Mouse (Mus musculus): ENCODE data around the gene Csad.

- no peak for TF ChIP-seq CTCF (IDR thresholded peaks at IDR 0.05; ENCODE audit: insufficient read depth, low read length)
- TF ChIP-seq POLR2A (IDR thresholded peaks at IDR 0.05; ENCODE audit: borderline replicate concordance, extremely low read depth, low read depth, low read length): 0 out of 2 replicates have a peak, but pooled peaks have one; percentile 18
Observed at GRCm38 (mm10) chr15:102150301-102151135, 54.0 kb downstream of the Csad start, which contains the start of gene Soat2.

All from lung, adult 2 months (tissue).